Mouse (Mus musculus) mammary gland, adult 2 months (tissue): ENCODE measurements around the gene Panx3. TPM values are rescaled to one million over a fixed set of nuclear protein-coding genes. Genes with fewer than 3 reads are reported as not detected.

Experiments
- polyA plus RNA-seq: library from polyadenylated mRNA; depleted of rRNA; stranded (reverse); fragments of >200 nt; gene quantifications from 2 replicates; pipeline ENCODE4 v1.2.3, GENCODE M21; 2012; ENCODE audit warnings: low replicate concordance; rRNA removed

The Panx3 gene
- 0.46 TPM in 1 of 2 replicates, not detected in the other for polyA plus RNA-seq

GRCm38 (mm10) chr9:37669115-37669514, at the start of gene Panx3:
TSS of gene Panx3 (minus strand) at chr9:37669235.

GRCm38 (mm10) chr9:37716150-37716549, 47.1 kb upstream of the Panx3 start, which contains the start of gene Olfr160:
TSS of gene Olfr160 (minus strand) at chr9:37716250.

DNA sequence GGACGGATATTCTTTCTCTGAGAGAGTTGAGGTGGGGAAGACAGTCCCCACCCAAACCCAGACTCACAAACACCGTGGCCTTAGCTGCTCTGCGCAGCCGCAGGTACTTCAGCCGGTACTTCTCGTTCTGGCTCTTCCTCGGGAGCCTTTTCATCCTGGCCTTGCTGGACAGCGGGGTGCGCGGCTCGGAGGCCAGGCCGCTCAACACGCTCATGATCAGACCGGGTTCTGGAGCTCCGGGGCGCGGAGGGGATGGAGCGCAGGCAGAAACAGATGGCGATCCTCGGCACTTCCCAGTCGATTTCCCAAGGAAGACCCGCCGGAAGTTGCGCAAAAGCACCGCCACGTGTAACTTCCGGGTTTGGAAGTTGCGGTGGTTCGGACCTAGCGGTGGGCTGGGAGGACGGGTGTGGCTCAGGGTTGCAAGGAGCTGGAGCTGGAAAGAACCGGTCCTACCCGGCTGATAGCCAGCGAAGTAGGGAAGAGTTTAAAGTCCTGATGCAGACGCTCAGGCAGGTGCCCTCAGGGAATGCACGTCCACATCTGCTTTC, 12.0 kb downstream of the Panx3 start, which contains the start of gene Tbrg1:
Tbrg1 (minus strand) TSS at position 382 of the 551 bp plus-strand sequence.

DNA sequence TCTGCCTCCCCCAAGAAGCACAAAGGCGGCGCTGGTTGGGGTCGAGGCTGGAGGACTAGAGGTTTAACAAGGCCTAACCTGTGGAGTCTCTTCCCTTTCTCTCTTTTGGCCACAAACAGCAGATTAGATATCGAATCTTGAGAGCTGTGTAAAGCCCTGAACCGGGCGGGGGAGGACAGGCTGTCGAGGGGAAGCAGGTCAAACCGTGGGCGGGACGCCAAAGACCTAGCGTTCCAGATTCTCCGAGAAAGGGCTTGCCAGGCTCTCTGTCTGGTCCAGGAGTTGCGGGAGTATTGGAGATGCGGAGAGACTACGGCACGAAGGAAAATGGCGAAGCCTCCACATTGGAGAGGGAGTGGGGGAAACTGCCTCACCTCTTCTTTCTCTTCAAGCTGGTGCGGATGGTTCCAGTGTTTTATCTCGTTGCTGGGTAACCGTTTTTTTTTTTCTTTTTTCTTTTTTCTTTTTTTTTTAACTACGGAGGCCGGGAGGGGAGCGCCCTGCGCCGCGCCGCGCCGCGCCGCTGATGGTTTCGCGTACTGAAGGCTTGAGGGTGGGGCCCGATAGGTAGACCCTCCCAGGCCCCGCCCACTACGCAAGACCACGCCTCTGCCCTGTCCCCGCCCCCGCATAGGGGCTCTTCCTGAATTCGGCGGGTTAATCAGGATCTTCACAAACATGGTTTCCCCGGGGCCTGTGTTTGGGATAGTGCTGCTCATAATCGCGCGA, 55.7 kb downstream of the Panx3 start, which contains the start of gene Spa17:
Spa17 (minus strand) TSS at position 541 of the 729 bp plus-strand sequence.

Other genes starting within 250 kb of the Panx3 start
- gene Robo3, start 236.0 kb downstream of the Panx3 start, polyA plus RNA-seq = 0.07 and 0.13 TPM in 2 replicates
- 18.1 and 21.3 TPM in 2 replicates for gene Msantd2, start 179.9 kb downstream of the Panx3 start, polyA plus RNA-seq
- gene Esam, start 141.2 kb downstream of the Panx3 start, polyA plus RNA-seq = 59.3 and 80.1 TPM in 2 replicates
- gene Vsig2, start 130.0 kb downstream of the Panx3 start, polyA plus RNA-seq = 12.1 and 19.5 TPM in 2 replicates
- gene Nrgn, start 116.3 kb downstream of the Panx3 start, polyA plus RNA-seq = 3.0 and 8.3 TPM in 2 replicates
- gene Siae, start 113.5 kb downstream of the Panx3 start, polyA plus RNA-seq = 6.1 and 17.9 TPM in 2 replicates
- gene Spa17, start 55.5 kb downstream of the Panx3 start, polyA plus RNA-seq = 0.70 TPM in 1 of 2 replicates, not detected in the other
- gene Tbrg1, start 11.9 kb downstream of the Panx3 start, polyA plus RNA-seq = 32.2 and 57.9 TPM in 2 replicates
- gene Olfr160, start 47.0 kb upstream of the Panx3 start, polyA plus RNA-seq = not detected in 2 replicates
- not detected in 2 replicates for gene Olfr874, start 75.9 kb upstream of the Panx3 start, polyA plus RNA-seq
- gene Olfr875, start 102.6 kb upstream of the Panx3 start, polyA plus RNA-seq = not detected in 2 replicates
- gene Olfr876, start 133.8 kb upstream of the Panx3 start, polyA plus RNA-seq = not detected in 2 replicates
- 0.17 TPM in 1 of 2 replicates, not detected in the other for gene Olfr877, start 185.0 kb upstream of the Panx3 start, polyA plus RNA-seq
- not detected in 2 replicates for gene Olfr145, start 227.5 kb upstream of the Panx3 start, polyA plus RNA-seq
- not detected in 2 replicates for gene Olfr878, start 248.6 kb upstream of the Panx3 start, polyA plus RNA-seq